Mouse (Mus musculus): ENCODE measurements around the gene Pdx1.

The Pdx1 gene

DNA sequence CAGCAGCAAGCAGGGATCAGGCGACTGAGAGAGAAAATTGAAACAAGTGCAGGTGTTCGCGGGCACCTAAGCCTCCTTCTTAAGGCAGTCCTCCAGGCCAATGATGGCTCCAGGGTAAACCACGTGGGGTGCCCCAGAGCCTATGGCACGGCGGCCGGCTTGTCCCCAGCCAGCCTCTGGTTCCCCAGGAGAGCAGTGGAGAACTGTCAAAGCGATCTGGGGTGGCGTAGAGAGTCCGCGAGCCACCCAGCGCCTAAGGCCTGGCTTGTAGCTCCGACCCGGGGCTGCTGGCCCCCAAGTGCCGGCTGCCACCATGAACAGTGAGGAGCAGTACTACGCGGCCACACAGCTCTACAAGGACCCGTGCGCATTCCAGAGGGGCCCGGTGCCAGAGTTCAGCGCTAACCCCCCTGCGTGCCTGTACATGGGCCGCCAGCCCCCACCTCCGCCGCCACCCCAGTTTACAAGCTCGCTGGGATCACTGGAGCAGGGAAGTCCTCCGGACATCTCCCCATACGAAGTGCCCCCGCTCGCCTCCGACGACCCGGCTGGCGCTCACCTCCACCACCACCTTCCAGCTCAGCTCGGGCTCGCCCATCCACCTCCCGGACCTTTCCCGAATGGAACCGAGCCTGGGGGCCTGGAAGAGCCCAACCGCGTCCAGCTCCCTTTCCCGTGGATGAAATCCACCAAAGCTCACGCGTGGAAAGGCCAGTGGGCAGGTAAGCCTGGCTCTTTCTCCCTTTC is at the start of gene Pdx1:
TSS of gene Pdx1 (plus strand) at position 34 of the 747 bp plus-strand sequence.
- no peak for DNase-seq (ENCODE audit: low spot score)

DNA sequence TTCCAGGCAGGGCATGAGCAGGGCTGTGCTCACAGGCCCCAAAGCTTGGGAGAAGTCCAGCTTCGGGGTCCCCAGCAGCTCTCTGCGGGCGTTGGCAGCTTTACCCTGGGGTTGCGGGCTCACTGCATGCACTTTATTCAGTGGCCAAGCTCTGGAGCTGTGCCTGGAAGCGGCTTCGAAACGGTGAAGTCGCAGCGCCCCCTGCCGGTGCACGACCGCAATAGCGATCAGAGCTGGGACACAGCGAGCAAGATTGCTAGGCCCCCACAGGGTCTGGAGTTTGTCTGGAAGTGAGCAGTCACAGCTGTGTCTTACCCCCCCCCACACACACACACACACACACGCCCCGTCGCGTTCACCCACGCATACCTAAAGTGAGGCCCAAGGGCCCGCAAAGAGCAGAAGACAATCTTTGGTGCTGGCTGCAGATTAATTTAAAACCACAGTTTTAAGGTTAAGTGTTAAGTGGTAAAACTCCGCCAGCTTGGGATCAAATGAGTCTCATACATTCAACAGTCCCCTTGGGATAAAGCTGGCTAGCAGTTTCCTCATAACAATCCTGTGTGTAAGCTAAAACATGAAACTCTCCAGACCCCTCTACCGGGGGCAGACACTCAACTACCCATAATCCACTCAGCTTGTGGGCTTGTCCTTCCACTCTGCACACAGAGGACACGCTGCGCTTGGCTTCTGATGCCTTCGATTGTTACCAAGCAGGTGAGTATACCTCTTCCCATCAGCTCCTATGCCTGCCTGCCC is 42.2 kb upstream of the Pdx1 start:
- DNase-seq (ENCODE audit: low spot score), result peak; percentile 44

DNA sequence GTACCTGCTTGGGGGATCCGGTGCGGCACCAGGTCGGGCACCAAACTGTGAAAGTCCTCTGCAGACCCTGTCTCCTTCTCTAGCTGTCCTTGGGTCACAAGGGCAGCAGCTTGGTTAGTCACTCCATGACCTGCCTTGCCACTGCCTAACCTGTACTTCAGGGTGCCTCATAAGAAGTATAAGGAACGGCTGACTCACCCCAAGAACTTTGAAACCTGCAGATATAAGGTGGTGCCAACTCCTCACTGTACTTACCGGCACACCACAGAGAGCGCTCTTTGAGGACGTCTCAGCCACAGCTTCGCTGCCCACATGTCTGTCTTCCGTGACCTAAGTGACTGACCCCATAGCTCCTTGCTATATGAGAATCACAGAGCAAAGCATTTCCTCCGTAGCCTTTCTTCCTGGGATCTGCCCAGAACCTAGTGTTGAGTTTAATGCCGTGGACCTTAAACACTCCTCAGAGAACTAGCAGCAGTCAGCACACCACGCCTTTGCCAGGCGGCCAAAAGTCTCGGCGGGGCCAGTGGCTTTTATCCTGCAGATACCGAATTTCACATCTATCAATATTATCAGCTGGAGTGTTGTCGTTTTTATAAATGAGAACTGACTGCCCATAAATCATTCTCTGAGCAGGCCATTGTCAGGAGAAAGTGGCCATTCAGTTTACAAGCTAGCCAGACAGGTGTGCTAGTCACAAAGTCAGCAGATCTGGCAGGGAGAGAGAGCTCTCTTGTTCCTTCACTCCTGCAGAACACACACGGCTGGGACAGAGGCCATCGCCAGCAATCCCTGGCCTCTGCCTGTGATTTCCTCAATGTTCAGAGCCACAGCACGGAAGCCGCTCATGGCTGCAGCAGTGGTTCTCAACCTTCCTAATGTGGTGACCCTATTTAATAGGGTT is 34.1 kb upstream of the Pdx1 start:
- DNase-seq (ENCODE audit: low spot score), result no peak

DNA sequence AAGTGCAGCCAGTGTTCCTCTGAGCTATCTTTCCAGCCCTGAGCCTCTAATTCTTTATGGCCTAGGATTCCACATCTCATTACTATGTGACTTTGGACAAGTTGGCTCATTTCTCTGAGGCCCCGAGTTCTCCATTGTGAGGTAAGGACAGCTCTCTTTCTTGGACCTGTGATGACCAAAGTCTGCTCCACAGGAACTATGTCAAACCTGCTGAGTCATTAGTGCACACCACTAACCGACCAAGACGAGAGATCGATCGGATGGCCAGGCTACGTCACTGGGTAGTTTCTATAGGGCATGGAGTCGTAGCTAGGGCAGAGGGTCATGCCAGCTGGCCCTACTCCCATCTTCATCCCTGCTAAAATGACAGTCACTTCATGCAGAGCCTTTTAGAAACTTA is 25.9 kb upstream of the Pdx1 start:
- DNase-seq (ENCODE audit: low spot score), result no peak

DNA sequence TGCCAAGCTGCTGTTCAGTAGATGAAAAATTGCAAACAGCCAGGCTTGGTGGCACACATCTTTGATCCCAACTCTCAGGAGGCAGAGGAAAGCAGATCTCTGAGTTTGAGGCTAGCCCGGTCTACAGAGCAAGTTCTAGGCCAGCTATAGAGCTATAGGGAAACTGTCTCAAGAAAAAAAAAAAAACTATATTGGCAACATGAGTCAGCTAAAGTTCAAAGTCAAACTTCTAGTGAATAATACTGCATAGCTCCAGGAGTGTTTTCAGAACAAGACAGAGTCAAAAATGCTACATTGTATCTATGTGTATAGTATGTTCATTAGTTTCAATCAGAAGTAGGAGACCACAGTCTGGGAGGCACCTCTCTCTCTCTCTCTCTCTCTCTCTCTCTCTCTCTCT is 9.6 kb upstream of the Pdx1 start:
- DNase-seq (ENCODE audit: low spot score), result no peak

DNA sequence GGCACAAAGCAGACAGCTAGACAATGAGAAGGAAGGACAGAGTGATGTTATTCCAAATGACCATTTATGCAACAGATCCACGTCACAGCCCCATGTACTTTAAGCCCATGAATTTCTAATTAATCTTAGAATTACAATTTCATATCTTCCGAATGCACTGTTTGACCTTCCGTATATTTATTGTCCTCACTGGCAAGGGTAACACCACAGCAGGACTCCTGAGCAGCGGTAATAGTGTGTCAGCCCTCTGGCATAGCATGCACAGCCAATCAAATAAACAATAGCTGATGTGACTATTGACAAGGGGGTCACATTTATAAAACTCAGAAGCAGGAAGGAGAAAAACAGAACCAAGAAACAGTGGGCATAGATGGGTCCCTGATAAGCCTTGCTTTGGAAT is 9.0 kb upstream of the Pdx1 start:
- DNase-seq (ENCODE audit: low spot score), result no peak

DNA sequence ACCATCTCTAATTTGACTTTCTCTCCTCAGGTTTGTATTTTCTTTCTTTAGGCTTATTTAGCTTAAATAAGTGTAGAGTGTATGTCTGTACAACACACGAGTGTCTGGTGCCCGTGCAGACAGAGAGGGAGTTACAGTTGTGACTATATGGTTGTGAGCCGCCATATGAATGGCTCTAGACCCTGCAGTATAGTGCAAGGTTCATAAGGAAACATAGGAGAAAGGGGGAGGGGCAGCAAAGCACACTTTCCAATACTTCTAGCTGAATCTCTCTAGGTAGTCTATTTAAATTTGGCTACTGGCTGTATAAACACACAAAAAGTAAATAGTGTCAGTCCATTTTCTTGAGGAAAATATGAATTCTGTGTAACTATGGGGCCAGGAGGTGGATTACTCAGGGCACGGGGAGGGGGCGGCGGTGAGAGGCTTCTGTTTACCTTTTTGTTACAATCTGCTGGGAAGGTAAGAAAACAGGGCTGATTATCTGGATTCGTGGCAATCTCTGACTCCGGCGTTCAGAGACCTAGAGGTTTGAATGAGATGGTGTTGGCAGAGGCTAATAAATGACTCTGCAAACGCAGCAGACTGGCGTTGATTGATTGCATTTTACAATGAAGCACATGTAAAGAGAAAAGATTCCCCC is 7.7 kb upstream of the Pdx1 start:
- DNase-seq (ENCODE audit: low spot score), result no peak

DNA sequence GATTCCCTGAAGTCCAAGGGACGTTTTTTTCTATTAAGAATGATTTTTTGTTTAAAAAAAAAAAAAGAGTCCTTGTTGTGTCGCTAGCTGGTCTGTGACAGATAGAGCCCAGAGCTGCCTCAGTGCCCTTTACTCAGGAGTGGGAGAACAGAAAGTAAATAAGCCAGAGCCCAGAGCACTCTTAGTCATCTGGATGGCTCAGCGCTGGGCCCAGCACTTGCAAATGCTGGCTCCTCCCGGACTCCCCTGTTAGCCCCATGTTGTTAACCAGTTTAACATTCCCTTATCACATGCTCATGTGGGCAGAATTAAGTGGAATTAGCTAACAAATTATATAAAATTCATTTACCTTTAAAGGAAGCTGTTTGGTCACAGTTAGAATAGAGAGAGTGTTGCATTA is 5.8 kb upstream of the Pdx1 start:
- no peak for DNase-seq (ENCODE audit: low spot score)

DNA sequence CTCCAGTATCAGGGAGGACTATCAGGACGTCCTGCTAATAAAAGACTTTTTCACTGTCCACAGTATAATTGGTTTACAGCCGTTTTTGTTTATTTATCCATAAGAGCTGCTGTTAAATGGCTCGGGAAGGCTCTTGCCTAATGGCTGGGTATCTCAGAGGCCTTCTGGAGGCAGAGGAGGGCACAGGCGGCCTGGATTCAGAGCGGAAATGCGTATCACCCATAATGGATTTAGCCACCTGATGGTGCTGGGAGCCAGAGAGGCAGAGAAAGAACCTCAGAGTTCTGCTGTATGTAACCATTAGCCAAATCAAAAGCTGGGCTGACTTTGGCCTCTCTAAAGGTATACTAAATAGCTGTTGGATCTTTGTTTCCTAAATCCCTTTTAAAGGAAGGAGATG is 2.3 kb upstream of the Pdx1 start:
- DNase-seq (ENCODE audit: low spot score), result no peak

DNA sequence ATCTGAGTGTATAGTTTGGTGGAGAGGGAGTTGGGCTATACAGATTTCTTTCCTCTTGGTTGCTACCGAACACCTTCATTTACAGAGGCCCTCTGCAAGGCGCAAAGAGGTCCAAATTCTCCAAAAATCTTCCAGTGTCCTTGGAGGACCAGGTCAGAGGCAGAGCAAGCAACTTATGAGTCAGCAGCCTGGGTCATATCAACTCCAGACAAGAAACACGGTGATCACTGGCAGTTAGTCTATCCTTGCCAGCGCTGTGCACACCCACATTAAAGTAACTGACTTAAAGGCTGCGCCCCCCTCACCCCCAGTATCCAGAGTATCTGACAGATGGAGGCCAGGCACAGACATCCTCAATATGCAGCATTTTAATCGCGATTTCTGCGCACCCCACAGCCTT is 1.0 kb upstream of the Pdx1 start:
- DNase-seq (ENCODE audit: low spot score), result no peak

DNA sequence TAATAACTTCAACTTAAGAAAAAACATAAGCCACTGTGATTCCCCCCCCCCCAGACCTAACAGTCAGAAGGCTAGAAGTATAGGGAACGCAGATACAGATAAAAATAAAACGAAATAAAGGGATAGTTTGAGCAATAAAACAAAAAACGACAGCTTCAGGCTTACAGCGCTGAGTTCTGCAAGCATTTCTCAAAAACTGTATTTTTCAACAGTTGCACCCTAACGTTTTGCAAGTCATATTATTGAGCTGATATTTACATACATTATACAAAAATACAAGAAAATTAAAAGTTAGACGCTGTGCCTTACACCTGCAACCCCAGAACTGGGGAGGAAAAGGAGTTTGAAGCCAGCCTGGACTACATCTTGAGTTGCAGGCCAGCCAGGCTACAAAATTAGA is 388 bp upstream of the Pdx1 start:
- DNase-seq (ENCODE audit: low spot score), result no peak

DNA sequence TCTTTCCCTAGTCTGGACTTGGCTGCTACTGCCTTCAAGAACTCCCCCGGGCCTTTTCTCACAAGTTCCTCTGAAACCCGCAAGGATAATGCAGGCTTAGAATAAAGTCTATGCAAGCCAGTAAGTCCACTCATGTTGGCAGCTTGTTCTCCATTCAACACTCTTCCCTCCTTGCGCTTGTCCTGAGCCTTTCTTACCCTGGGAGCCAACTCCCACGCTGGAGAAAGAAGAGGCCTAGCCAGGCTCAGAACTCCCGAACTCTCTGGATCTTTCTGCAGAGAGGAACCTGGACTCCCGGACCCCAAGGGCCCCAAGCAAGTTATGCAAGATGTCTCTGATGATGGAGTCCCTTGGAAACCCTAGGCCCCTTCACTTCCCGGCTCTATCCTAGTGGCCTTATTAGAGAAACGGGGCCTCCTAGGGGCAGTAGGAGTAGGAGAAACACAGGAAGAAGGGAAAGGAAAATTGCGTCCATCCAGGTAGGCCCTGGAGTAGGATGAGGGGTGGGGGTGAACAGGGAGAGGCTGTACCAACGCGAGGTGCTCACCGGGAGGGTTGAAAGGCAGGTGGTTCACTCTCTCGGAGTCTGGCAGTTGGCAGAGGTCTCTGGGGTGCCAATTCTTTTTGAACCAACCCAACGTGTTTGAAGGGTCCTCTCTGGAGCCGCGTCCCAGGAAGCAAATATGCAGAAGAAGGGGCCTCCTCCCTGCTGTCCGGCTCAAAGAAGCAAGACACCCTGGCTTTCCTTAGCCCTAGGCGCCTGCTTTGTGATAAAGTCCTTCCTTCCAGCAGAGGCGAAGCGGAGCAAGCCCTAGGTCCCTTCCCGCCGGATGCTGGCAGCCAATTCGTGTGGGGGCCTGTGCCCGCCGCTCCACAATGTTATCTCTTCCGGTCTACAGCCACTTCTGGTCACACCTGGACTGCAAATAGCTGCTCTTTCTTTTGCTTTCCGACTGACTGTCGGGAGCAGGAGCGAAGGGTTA is 1.2 kb downstream of the Pdx1 start:
- DNase-seq (ENCODE audit: low spot score), result no peak

DNA sequence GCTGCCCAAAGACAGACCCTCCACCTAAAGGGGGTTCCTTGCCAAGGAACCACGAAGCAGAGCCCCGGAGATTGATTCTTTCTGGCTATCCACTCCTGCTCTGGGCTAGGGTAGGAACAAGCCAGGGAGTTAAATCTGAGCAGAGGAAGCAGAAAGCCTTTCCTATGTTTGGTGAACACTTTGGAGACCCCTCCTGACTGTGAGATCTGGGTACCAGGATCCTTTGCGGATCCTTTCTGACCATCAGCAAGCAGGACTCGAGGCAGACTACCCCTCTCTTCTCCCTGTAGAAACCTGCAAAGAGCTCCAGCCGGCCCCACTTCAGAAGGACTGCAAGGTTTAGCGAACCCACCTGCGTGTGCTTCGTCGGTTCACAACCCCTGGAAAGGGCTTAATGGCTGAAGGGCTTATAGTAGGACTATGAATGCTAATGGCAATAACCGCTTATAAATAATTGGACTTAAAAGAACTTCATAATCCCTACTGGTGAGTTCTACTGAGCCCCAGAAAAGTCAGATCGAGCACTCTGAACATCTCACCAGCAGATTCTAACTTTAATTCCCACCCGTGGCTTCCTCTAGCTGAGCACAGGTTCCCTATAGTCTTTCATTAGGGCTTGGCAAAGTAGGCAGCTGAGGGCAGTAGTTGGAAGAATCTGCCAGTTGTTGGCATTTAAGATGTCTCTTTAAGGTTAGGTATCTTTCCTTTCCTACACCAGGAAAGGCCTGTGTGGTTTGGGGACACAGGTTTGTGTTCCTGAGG is 2.5 kb downstream of the Pdx1 start:
- DNase-seq (ENCODE audit: low spot score), result no peak

DNA sequence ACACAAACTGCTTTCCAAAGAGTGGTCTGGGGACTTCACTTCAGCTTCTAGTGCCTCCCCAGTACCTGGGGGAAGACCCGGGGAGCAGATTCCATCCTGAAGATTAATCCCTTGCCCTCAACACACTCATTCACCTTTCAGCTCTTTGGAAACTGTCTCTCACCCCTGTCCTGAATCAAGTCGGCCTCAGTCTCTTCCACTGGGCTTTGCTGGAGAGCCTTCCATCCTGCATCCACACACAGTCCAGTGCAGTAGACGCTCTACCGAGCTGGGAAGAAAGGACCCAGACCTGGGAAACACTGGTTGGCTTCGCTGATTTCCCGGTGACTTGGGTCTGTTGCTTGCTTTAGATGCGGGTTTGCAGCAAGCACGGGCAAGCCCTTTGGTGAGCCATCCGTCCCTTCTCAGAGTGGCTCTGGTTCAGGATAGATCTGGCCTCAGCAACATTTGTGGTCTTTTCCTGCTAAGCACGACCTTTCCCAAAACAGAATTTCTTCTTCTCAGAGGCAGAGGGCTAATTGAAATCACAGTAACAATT is 3.1 kb downstream of the Pdx1 start:
- no peak for DNase-seq (ENCODE audit: low spot score)

DNA sequence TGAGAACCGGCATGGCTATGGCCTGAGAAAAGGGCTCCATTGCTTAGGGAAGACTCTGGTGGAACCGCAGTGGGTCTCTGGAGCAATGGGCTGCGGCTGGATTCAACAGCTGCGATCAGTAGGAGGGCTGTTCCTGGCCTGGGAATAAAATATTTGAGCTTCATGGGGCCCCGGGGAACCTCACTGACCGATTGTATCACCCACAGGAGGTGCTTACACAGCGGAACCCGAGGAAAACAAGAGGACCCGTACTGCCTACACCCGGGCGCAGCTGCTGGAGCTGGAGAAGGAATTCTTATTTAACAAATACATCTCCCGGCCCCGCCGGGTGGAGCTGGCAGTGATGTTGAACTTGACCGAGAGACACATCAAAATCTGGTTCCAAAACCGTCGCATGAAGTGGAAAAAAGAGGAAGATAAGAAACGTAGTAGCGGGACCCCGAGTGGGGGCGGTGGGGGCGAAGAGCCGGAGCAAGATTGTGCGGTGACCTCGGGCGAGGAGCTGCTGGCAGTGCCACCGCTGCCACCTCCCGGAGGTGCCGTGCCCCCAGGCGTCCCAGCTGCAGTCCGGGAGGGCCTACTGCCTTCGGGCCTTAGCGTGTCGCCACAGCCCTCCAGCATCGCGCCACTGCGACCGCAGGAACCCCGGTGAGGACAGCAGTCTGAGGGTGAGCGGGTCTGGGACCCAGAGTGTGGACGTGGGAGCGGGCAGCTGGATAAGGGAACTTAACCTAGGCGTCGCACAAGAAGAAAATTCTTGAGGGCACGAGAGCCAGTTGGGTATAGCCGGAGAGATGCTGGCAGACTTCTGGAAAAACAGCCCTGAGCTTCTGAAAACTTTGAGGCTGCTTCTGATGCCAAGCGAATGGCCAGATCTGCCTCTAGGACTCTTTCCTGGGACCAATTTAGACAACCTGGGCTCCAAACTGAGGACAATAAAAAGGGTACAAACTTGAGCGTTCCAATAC is 4.7 kb downstream of the Pdx1 start:
- DNase-seq (ENCODE audit: low spot score), result no peak

DNA sequence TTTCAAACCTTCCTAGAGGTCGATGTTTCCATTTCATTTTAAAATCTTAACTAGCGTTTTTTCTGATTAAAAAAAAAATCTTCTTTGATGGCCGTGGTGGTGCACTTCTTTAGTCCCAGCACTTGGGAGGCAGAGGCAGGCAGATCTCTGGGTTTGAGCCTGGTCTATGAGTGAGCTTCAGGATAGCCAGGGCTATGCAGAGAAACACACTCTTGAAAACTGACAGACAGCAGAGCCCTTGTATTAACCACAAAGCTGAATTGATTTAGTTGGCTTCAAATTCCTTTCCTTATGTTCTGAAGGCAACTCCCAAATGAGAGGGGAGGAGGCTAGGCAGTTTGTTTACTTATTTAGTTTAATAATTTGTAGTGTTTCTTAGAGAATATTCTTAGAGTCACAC is 6.0 kb downstream of the Pdx1 start:
- DNase-seq (ENCODE audit: low spot score), result no peak

DNA sequence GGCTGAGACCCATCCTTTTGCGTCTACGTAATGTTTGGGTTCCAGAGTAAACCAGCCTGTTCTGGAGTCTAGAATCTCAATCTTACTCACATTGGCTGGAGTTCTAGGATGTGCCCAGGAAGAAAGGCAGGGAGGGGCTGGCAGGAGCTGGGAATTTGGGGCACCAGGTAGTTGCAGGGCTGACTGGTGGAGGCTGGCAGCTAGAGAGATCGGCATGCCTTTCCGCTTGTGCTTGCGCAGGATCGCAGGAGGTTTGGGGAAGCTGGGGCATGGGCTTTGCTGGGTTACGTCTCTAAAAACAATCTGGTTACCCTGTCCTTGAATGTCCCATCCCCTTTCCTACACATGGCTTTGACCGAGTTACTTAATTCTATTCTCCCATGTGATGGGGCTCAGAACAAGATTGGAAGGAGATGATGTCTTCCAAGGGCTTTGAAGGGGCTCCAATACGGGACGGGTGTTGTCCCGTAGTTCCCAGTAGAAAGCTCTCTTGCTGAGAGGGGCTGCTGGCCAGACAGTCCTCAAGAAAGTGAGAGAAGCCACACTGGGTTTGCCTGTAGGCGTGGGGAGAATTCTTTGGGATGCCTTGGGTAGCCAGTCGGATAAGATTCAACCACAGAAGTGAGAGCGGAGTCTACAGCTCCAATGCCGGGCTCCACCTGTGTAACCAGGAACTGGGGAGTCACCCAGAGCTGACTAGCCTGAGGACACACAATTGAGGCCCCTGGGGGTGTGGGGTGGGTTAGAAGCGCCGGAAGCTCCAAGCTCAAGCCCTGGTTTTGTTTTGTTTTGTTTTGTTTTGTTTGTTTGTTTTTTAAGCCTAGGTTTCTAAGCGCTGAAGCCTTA is 7.2 kb downstream of the Pdx1 start:
- DNase-seq (ENCODE audit: low spot score), result no peak

DNA sequence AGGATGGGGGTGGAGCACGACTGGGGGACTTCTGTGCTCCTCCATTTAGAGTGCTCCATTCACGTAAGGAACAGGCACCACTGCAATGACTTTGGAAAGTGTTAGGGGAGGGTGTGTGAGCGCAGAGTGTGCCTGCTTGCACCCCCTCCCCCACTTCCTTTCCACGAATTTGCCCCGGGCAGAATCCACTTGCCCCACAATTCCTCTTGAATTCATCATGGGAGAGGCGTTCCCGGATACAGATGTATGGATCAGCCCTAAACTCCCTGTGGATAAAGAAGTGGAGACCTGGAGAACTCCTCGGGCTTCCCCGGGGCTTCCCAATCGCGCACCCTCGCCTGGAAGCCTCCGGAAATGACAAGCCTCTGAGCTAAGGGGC is 7.8 kb downstream of the Pdx1 start:
- no peak for DNase-seq (ENCODE audit: low spot score)

Measured in left cerebral cortex, adult 11 months (tissue).